Mouse (Mus musculus): ENCODE results near the gene Aldoc. TPM values are rescaled to one million over a fixed set of nuclear protein-coding genes. Genes with fewer than 3 reads are reported as not detected.

Aldoc gene
- polyA plus RNA-seq, 1 experiment, result 43.5 TPM

DNA sequence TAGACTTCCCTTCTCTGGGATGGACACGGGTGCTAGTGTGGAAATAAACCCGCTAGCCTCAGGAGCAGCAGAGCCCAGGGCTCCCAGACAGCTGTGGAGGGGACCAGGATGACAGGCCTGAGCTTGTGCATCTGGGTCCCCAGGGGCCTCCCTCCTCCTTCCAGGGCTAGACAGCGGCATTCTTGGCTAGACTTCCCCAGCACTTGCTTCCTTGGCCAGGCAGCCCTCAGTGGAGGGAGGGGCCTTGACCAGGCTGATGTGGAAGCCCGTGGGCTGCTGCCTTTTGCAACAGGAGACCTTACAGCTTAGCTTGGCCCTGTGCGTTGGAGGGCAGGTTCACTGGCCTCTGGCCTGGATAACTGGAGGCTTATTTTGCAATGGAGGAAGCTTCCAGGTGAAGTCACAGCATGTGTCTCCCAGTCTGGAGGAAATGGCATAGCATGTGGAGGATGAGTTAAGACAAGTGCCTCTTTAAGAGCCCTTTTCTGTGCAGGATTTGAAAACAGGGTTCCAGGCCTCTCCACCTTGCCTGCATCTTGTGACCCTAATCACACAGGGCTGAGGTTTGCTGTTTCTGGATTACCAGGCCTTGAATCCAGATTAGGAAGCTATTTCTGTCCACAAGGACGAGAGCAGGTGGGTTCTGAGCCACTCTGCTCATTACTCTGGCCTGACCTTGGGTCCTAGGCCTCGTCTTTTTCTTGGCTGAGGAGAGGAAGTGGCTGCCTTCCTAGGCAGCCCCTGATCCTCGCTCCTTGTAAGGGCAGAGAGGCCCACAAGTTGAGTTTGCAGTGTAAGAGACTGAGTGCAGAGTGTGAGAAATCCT lies 22.3 kb downstream of the Aldoc start:
- Histone ChIP-seq H3K27me3 (replicated peaks; ENCODE audit: control insufficient read depth, insufficient read depth, low read length) (no peaks in the 10 kb centered on the region), H3K36me3 (ENCODE audit: control insufficient read depth, insufficient read depth, low read length) (no peaks in the 10 kb centered on the region), H3K27ac (ENCODE audit: insufficient read depth, low read depth, low read length) (no peak overlapping the region), H3K4me1 (ENCODE audit: control insufficient read depth, insufficient read depth, low read length) (no peaks in the 10 kb centered on the region; the same call in 1 of the 2 replicates), H3K4me3 (ENCODE audit: insufficient read depth, low read depth, low read length) (no peak overlapping the region)
- peak; percentile 62 for DNase-seq
- 63% methylated on average over 8 of the region's 8 CpGs for WGBS
- TF ChIP-seq CTCF (conservative IDR thresholded peaks at IDR 0.05; ENCODE audit: insufficient read depth, insufficient read length, low read depth, low read length) (no peak), POLR2A (IDR thresholded peaks at IDR 0.05; ENCODE audit: low read depth, low read length) (no peak)

GRCm38 (mm10) chr11:78345801-78346200 lies 23.0 kb downstream of the Aldoc start:
- no peaks in the 10 kb centered on the region for H3K36me3 ChIP-seq (ENCODE audit: control insufficient read depth, insufficient read depth, low read length)
- H3K4me1 ChIP-seq (ENCODE audit: control insufficient read depth, insufficient read depth, low read length), result no peaks in the 10 kb centered on the region; the same call in 1 of the 2 replicates
- TF ChIP-seq POLR2A (IDR thresholded peaks at IDR 0.05; ENCODE audit: low read depth, low read length) (no peak), CTCF (conservative IDR thresholded peaks at IDR 0.05; ENCODE audit: insufficient read depth, insufficient read length, low read depth, low read length) (no peak)
- no peak overlapping the region for H3K4me3 ChIP-seq (ENCODE audit: insufficient read depth, low read depth, low read length)
- WGBS, result 71% methylated on average over 7 of the region's 7 CpGs
- DNase-seq, result no peak
- no peaks in the 10 kb centered on the region for H3K27me3 ChIP-seq (replicated peaks; ENCODE audit: control insufficient read depth, insufficient read depth, low read length)
- no peak overlapping the region for H3K27ac ChIP-seq (ENCODE audit: insufficient read depth, low read depth, low read length)

DNA sequence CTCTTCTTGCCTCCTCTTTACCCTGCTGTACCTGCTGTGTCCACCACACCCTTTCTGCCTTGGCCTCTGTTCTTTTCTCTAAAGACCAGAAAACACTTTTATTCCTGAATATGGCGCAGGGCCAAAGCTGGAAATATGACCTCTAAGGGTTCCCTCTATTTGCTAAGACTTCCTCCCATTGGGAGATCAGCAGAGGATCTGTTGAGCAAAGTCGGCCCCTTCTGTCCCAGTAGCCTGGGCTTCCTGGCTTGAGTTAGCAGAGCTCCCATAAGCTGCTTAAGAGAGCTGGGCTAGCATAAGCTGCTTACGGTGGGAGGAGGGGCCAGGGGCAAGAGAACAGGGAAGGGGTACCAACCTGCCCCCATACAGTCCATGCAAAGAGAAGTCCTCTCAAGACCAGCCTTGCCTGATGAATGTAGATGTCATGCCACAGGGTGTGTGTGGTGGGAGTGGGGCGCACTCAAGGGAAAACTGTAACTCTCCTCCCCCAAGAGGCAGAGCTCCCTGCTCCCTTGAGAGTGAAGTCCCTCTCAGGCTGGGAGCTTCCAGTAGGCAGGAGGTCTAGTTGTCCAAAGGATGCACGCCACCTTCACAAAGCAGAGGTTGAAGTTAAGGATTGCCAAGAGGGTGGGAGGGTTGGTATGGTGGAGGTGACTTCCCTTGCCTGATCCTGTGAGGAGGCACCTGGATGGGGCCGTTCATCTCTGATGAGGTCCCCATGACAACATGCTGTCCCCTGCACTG lies 23.7 kb downstream of the Aldoc start:
- 83% methylated on average over 6 of the region's 6 CpGs for WGBS
- Histone ChIP-seq H3K4me3 (ENCODE audit: insufficient read depth, low read depth, low read length) (no peak overlapping the region), H3K27ac (ENCODE audit: insufficient read depth, low read depth, low read length) (no peak overlapping the region), H3K4me1 (ENCODE audit: control insufficient read depth, insufficient read depth, low read length) (no peaks in the 10 kb centered on the region; the same call in 1 of the 2 replicates), H3K27me3 (replicated peaks; ENCODE audit: control insufficient read depth, insufficient read depth, low read length) (no peaks in the 10 kb centered on the region), H3K36me3 (ENCODE audit: control insufficient read depth, insufficient read depth, low read length) (no peaks in the 10 kb centered on the region)
- no peak for DNase-seq
- no peak for TF ChIP-seq CTCF (conservative IDR thresholded peaks at IDR 0.05; ENCODE audit: insufficient read depth, insufficient read length, low read depth, low read length)
- TF ChIP-seq POLR2A (IDR thresholded peaks at IDR 0.05; ENCODE audit: low read depth, low read length), result no peak

DNA sequence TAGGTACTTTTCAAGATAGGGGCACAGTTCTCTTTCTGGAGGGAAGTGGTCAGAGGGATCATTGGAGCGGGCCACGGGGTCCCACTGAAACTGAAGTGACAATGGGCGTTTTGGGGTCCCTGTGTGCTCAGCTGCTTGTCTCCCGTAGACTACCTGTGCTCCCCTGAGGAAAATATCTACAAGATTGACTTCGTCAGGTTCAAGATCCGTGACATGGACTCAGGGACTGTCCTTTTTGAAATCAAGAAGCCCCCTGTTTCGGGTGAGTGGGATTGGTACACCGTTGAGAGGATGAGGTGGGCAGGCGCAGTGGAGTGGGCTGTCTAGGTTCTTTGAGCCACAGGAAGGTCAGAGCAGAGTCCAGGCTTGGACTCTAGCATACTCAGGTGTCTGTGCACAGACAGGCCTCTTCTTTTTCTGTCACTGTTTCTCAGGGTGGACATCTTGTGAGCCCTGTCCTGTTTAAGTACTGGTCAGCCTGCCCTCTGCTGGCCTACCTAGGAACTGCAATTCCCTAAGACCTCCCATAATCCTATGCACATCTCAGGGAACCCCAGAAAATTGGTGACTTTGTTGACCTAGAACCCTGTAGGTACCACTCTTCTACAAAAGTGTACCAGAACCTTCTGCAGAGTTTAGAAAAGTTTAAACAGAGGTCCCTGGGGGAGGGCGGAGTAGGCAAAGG lies 24.4 kb downstream of the Aldoc start:
- Histone ChIP-seq H3K36me3 (ENCODE audit: control insufficient read depth, insufficient read depth, low read length) (no peaks in the 10 kb centered on the region), H3K27me3 (replicated peaks; ENCODE audit: control insufficient read depth, insufficient read depth, low read length) (no peaks in the 10 kb centered on the region), H3K4me3 (ENCODE audit: insufficient read depth, low read depth, low read length) (no peak overlapping the region), H3K27ac (ENCODE audit: insufficient read depth, low read depth, low read length) (no peak overlapping the region), H3K4me1 (ENCODE audit: control insufficient read depth, insufficient read depth, low read length) (no peaks in the 10 kb centered on the region; the same call in 1 of the 2 replicates)
- DNase-seq, result peak; percentile 72
- TF ChIP-seq POLR2A (IDR thresholded peaks at IDR 0.05; ENCODE audit: low read depth, low read length), result no peak
- peak; percentile 88 for TF ChIP-seq CTCF (conservative IDR thresholded peaks at IDR 0.05; ENCODE audit: insufficient read depth, insufficient read length, low read depth, low read length)
- 88% methylated on average over 10 of the region's 10 CpGs for WGBS

DNA sequence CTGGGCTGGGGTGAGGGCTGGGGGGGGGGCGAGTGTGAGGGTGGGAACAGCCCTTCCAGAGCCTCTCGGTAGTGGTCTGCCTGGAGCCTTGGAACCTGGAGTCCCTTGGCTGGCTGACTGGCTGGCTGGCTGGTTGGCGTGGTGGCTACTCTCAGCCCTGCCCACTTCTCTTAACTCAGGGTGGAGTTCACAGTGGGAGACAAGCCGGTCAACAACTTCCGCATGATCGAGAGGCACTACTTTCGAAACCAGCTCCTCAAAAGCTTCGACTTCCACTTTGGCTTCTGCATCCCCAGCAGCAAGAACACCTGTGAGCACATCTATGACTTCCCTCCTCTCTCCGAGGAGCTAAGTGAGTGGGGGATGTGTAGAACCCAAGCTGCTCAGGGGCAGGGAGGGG lies 25.1 kb downstream of the Aldoc start:
- 87% methylated on average over 9 of the region's 9 CpGs for WGBS
- H3K4me3 ChIP-seq (ENCODE audit: insufficient read depth, low read depth, low read length), result no peak overlapping the region
- no peak for DNase-seq
- H3K36me3 ChIP-seq (ENCODE audit: control insufficient read depth, insufficient read depth, low read length), result no peaks in the 10 kb centered on the region
- H3K27me3 ChIP-seq (replicated peaks; ENCODE audit: control insufficient read depth, insufficient read depth, low read length), result no peaks in the 10 kb centered on the region
- H3K27ac ChIP-seq (ENCODE audit: insufficient read depth, low read depth, low read length), result no peak overlapping the region
- TF ChIP-seq CTCF (conservative IDR thresholded peaks at IDR 0.05; ENCODE audit: insufficient read depth, insufficient read length, low read depth, low read length) (no peak), POLR2A (IDR thresholded peaks at IDR 0.05; ENCODE audit: low read depth, low read length) (no peak)
- no peaks in the 10 kb centered on the region; the same call in 1 of the 2 replicates for H3K4me1 ChIP-seq (ENCODE audit: control insufficient read depth, insufficient read depth, low read length)

GRCm38 (mm10) chr11:78348474-78348873 lies 25.7 kb downstream of the Aldoc start:
- no peak for DNase-seq
- Histone ChIP-seq H3K36me3 (ENCODE audit: control insufficient read depth, insufficient read depth, low read length) (no peaks in the 10 kb centered on the region), H3K4me1 (ENCODE audit: control insufficient read depth, insufficient read depth, low read length) (no peaks in the 10 kb centered on the region; the same call in 1 of the 2 replicates), H3K27me3 (replicated peaks; ENCODE audit: control insufficient read depth, insufficient read depth, low read length) (no peaks in the 10 kb centered on the region), H3K4me3 (ENCODE audit: insufficient read depth, low read depth, low read length) (no peak overlapping the region), H3K27ac (ENCODE audit: insufficient read depth, low read depth, low read length) (no peak overlapping the region)
- TF ChIP-seq CTCF (conservative IDR thresholded peaks at IDR 0.05; ENCODE audit: insufficient read depth, insufficient read length, low read depth, low read length) (no peak), POLR2A (IDR thresholded peaks at IDR 0.05; ENCODE audit: low read depth, low read length) (no peak)
- 76% methylated on average over 7 of the region's 7 CpGs for WGBS
